Mouse (Mus musculus) A20 (cell line): ENCODE results near the gene Zfp148.

Experiments used
- DNase-seq: peaks from one replicate; pipeline ENCODE4 v3.0.0-alpha.2; 2011; ENCODE audit warnings: low read depth, low spot score

Zfp148 gene

GRCm38 (mm10) chr16:33531184-33531583 lies 150.5 kb downstream of the Zfp148 start:
- no peak for DNase-seq

- DNase-seq, result peak; percentile 12
These were observed 155.8 kb downstream of the Zfp148 start for GRCm38 (mm10) chr16:33536456-33536855.

GRCm38 (mm10) chr16:33537499-33538225 lies 157.0 kb downstream of the Zfp148 start:
- DNase-seq, result no peak

GRCm38 (mm10) chr16:33544346-33544745 lies 163.7 kb downstream of the Zfp148 start:
- DNase-seq, result no peak

GRCm38 (mm10) chr16:33545530-33545929 lies 164.9 kb downstream of the Zfp148 start:
- DNase-seq, result no peak

GRCm38 (mm10) chr16:33553689-33554342 lies 173.2 kb downstream of the Zfp148 start:
- no peak for DNase-seq
